Mouse (Mus musculus) cortical plate, adult 2 months (tissue): ENCODE measurements around the gene Tnfrsf25.

Experiments used
- CTCF ChIP-seq: fragments of 200-500 bp; IDR thresholded peaks from 2 replicates; pipeline ENCODE4 v1.5.1; 2011; ENCODE audit warnings: mild to moderate bottlenecking, control low read depth, low read length; ENCODE audit not compliant: insufficient read depth; ENCODE audit errors: extremely low read depth
- POLR2A ChIP-seq: fragments of 200-500 bp; IDR thresholded peaks from 2 replicates; pipeline ENCODE4 v1.6.1; 2011; ENCODE audit warnings: mild to moderate bottlenecking, low read length, control low read depth; ENCODE audit not compliant: insufficient read depth; ENCODE audit errors: extremely low read depth

DNA sequence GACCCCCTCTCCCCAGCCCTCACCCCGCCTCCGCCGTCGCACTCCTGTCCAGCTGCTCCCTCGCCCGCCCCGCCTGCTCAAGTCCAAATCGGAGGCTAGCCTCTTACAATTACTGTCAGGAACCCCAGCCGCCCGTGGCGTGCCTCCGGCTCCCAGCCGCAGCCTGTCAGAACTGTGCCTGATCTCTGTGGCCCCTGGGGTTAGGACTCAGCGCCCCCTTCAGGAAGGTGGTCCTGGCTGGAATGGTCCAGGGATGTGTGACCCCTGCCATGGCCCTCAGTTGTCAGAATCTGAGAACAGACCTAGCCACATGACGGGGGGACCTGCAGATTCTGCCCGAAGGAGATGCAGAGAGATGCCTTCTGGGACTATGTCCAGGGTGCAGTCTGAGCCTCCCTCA lies 1.7 kb upstream of the Tnfrsf25 start:
- no peak for TF ChIP-seq POLR2A
- TF ChIP-seq CTCF: no peak
